Mouse (Mus musculus): ENCODE results near the gene Art1.
A peak's percentile ranks its signal among the peaks of the same experiment; 100 is the strongest.

Gene Art1

GRCm38 (mm10) chr7:102101487-102101886, at the start of gene Art1:
Gene Art1 (plus strand): TSS chr7:102101743.
- no peak for DNase-seq (ENCODE audit: low spot score in 2 of 2)

- no peak for DNase-seq (ENCODE audit: low spot score in 2 of 2)
These were observed 40.2 kb upstream of the Art1 start for GRCm38 (mm10) chr7:102061353-102061752.

GRCm38 (mm10) chr7:102062203-102062602, 39.3 kb upstream of the Art1 start:
- no peak for DNase-seq (ENCODE audit: low spot score in 2 of 2)

- no peak for DNase-seq (ENCODE audit: low spot score in 2 of 2)
These were observed 37.7 kb upstream of the Art1 start for GRCm38 (mm10) chr7:102063891-102064290.

GRCm38 (mm10) chr7:102064655-102065045, 36.9 kb upstream of the Art1 start:
- no peak for DNase-seq (ENCODE audit: low spot score in 2 of 2)

- peak; percentile 83 to 88 for DNase-seq (ENCODE audit: low spot score in 2 of 2)
These were observed 36.3 kb upstream of the Art1 start, which contains the start of the genes Rnf121, Xndc1 and Xntrpc for GRCm38 (mm10) chr7:102065046-102065891. Gene Rnf121 (minus strand): TSS chr7:102065469. Gene Xndc1 (plus strand): TSS chr7:102065511. Gene Xntrpc (plus strand): TSS chr7:102065713.

GRCm38 (mm10) chr7:102066363-102066762, 35.2 kb upstream of the Art1 start:
- DNase-seq (ENCODE audit: low spot score in 2 of 2), result no peak

- peak; percentile 25 to 36 for DNase-seq (ENCODE audit: low spot score in 2 of 2)
These were observed 24.7 kb upstream of the Art1 start for GRCm38 (mm10) chr7:102076714-102077296.

GRCm38 (mm10) chr7:102078517-102078916, 23.0 kb upstream of the Art1 start:
- DNase-seq (ENCODE audit: low spot score in 2 of 2), result peak in 1 of 2 experiments; percentile 16

- DNase-seq (ENCODE audit: low spot score in 2 of 2), result no peak
These were observed 21.2 kb upstream of the Art1 start for GRCm38 (mm10) chr7:102080311-102080710.

GRCm38 (mm10) chr7:102081784-102082183, 19.8 kb upstream of the Art1 start:
- DNase-seq (ENCODE audit: low spot score in 2 of 2), result no peak

GRCm38 (mm10) chr7:102082816-102083215, 18.7 kb upstream of the Art1 start, which contains the start of gene Trpc2:
Gene Trpc2 (plus strand): TSS chr7:102083116.
- no peak for DNase-seq (ENCODE audit: low spot score in 2 of 2)

- no peak for DNase-seq (ENCODE audit: low spot score in 2 of 2)
These were observed 17.4 kb upstream of the Art1 start for GRCm38 (mm10) chr7:102084041-102084696.

GRCm38 (mm10) chr7:102087336-102087735, 14.2 kb upstream of the Art1 start:
- no peak for DNase-seq (ENCODE audit: low spot score in 2 of 2)

- peak in 1 of 2 experiments; percentile 61 for DNase-seq (ENCODE audit: low spot score in 2 of 2)
These were observed 1.5 kb upstream of the Art1 start for GRCm38 (mm10) chr7:102099760-102100661.

GRCm38 (mm10) chr7:102100868-102101267, 675 bp upstream of the Art1 start:
- no peak for DNase-seq (ENCODE audit: low spot score in 2 of 2)

- no peak for DNase-seq (ENCODE audit: low spot score in 2 of 2)
These were observed 698 bp downstream of the Art1 start for GRCm38 (mm10) chr7:102102241-102102640.

- no peak for DNase-seq (ENCODE audit: low spot score in 2 of 2)
These were observed 1.2 kb downstream of the Art1 start for GRCm38 (mm10) chr7:102102696-102103095.

- DNase-seq (ENCODE audit: low spot score in 2 of 2), result no peak
These were observed 2.0 kb downstream of the Art1 start for GRCm38 (mm10) chr7:102103555-102103954.

- no peak for DNase-seq (ENCODE audit: low spot score in 2 of 2)
These were observed 2.6 kb downstream of the Art1 start for GRCm38 (mm10) chr7:102104126-102104525.

- no peak for DNase-seq (ENCODE audit: low spot score in 2 of 2)
These were observed 5.2 kb downstream of the Art1 start for GRCm38 (mm10) chr7:102106700-102107141.

Measured in natural killer cell, adult 2 months (primary cell).